Mouse (Mus musculus) urinary bladder, postnatal 36 days (tissue): ENCODE results near the gene Anapc15-ps.
A peak's percentile ranks its signal among the peaks of the same experiment; 100 is the strongest.

ENCODE experiments used
- DNase-seq, 2 experiments: peaks; one replicate each; pipeline ENCODE4 v3.0.0; 2022; ENCODE audit warnings: low spot score in 2 of 2, mixed read lengths in 1 of 2

Anapc15-ps gene

DNA sequence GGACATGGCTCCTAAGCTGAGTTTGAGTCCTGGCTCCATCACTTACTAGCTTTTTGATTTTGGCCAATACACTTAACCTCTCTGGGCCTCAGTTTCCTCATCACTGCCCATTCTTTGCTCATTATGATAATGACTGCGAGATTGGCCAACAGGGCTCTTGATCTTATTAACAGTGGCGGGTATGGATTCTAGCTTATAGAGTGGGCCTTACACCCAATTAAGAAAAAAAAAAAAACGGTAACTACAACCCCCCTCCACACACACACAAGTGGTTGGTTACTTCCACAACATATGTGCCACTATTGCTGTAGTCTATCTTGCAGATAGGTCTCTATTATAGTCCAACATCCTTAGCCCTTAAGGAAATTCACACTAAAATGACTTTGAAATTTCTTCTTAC is at the start of gene Anapc15-ps:
TSS of gene Anapc15-ps (minus strand) at position 101 of the 400 bp plus-strand sequence.
- DNase-seq, result no peak

DNA sequence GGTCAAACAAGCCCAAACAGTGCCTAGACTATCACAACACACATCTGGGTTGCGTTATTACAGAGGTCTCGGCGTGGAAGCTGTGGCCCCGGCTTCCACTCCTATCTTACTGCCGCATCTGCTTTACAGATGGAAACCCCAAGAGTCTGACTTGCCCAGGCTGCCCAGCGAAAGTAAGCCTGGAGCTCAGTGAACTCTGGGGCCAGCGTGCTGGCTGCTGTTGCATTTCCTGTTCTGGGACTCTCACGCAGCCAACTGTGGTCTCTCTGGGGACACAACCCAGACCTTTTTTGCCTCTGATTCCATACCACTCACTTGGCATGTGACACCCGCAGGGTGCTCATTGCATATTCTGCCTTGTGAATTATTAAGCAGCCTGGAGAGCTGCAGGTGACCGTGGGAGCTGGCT is 49.0 kb upstream of the Anapc15-ps start:
- peak in 1 of 2 experiments; percentile 28 for DNase-seq

DNA sequence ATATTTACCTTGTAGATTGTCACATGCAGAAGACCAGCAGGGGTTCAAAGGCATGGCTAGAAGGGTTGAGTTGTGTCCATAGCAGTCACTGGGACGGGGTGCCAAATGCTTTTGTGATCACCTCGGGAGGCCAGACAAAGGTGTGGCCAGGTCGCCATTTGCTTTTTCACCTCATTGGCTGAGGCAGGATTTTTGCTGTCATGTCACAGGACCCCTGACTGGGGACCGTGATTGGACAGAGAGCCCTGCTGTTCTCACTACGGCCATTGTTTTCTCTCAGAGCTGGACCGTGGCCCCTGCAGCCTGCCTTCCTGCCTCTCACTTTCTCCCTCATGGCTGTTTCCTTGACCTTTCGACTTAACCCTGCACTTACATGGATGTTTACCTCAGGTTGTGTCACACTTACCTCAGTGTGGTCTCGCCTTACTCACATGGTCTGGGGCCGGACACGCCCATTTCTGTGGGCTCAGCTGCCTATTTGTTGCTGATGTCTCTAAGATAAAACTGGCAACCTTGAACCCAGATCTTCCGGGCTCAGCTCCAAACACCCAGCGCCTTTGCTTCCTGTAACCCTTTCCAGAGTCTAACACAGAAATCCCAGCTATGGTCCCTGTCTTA is 47.0 kb upstream of the Anapc15-ps start:
- DNase-seq, result no peak

DNA sequence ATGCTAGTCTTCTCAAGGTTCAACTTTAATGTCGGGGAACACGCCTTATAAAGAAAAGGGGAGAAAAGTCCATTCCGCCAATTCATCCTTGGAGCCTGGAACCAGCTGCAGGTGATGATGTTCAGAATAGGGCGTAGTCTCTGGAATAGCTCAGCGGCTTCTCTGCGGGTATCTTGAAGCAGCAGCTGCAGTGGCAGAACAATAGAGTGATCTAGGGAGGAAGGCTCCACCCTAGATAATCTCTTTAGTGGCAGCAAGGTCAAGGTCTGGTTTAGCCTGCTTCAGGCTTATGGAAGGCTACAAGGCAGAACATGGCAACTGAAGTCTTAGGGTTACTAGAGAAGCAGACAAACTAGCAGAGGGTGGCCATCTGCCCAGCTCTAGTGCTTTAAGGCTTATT is 46.2 kb upstream of the Anapc15-ps start:
- DNase-seq, result no peak

DNA sequence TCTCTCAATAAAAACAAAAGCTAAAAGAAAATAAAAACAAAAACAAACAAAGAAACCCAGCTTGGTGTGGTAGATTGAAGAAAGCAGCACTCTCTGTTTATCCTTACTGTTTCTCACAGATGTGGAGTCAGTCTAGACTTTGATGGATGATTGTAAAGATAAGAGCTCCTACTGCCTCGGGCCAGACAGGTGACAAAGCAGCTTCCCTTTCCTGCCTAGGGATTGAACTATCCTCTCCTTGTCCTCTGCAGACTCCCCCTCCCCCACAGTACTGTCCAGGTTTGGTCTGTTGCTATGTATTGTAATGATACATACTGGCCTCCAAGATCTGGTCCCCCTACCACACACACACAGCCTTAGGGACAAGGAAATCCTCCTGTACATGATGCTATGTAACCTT is 45.5 kb upstream of the Anapc15-ps start:
- no peak for DNase-seq

DNA sequence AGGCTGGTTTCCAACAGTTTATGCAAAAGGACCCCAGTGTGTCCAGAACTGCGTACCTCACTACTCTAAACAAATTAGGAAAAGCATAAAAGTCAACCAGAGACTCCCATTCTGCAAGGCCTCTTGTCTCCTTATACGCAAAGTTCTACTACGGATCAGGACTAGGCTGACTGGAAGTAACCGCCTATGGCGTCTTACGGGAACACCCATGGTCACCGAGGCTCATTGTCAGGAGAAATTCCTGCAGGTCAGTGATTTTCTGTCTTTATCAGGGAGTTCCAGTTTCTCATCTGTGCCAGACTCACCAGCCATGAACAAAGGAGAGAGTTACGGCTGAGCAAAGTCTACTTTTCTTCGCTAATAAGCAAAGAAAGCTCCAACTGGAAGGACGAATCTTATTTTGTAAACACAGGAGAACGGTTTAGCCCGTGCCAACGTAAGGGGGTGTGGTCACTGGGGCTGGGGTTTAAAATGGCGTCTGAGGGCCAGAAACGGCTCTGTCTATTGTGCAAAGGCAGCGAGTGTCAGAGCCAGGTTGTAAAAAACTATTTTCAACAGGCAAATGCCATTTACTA is 43.9 kb upstream of the Anapc15-ps start:
- no peak for DNase-seq

DNA sequence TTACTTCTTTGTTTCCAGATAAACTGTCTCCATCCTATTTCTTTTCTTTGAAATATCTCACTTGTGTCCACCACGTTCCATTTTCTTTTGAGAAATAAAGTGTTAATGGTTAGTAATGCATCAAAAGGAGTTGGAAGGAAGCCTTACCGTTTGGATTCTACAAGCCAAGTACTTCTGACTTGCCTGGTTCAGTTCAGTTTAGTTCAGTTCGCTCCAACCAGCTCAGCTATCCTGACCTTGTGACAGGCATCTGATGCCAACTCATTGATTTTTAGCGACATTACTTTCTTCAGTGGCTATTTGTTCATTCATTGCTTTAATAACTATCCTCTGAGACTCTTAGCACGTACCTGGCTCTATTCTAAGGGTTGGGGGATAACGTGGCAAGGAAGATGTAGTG is 42.4 kb upstream of the Anapc15-ps start:
- no peak for DNase-seq

DNA sequence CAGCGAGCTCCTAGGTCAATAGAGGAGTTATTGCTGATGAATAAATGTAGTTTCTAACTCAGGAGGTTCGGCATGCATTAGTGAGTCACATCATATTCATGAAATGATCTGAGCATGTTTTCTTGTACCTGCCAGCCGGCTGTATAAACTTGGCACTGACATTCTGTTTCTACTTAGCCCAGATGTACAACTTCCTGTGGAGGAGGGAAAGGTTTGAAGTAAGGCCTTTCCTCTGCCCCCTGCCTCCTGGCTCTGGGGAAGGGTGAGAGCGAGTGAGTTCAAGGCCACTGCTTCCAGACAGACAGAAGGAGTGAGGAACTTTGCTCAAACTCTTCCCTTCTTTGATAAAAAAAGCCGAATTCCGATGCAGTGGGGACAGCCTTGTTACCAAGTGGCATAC is 39.0 kb upstream of the Anapc15-ps start:
- no peak for DNase-seq

DNA sequence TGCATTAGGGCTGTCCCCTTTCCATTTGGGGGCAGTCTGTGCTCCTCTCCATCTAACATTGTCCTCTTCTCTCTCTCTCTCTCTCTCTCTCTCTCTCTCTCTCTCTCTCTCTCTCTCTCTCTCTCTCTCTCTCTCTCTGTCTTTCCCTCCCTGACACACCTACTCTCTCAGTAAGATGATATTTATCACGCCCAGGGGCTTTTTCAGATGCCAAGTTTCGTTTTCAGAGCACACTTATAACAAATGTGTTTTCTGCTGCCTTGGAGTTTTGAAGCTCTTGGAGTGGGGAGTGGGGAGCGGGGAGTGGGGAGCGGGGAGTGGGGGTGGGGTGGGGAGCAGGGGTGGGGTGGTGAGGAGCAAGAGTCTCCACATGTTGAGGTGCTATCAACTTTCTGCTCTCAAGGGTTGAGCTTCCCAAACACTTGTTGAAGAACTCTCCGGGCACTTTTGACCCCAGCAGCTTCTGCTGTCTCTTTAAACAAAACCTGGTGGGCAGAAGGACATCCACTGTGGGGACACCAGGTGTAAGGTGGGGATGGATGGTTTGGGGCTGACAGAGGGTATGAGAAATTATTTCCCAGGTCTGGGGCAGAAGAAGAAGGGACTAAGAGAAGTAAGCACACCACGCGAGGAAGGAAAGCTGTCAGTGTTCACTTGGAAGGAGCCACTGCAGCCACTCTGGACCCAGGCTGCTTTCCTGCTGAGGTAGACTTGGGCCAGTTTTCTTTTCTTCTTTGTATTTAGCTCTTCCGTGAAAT is 36.8 kb upstream of the Anapc15-ps start:
- DNase-seq, result no peak

DNA sequence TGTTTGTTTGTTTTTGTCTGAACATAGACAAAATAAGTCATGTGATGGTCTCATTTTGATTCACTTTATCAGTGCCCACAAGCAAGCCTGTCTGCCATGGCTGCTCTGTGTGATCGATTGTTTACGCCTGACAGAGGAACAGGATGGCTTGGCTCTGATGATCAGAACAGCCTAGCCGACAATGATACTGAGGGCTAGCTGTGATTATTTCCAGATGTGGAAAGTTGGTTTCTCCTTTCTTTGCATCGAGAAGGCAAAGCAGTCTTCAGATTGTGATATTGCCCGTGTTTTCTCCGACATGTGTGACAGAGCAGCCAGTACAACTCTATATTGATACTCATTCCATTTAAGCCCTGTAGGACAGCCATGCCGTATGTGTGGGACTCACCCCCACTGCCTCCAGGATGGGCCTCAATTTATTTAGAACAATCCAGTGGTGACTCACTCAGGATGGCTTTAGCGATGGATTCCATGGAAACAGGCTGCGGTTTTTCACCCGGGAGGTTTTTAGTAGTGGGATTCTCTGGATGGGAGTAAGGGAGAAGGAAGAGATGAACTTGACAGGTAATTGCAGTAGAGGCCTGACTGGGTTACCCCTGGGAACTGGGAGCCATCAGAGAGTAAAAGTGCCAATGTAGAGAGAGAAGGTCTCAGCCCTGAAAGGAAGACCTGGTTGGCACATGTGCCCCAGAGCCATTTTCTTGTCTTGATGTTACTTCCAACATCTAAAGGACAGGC is 36.1 kb upstream of the Anapc15-ps start:
- DNase-seq, result no peak

DNA sequence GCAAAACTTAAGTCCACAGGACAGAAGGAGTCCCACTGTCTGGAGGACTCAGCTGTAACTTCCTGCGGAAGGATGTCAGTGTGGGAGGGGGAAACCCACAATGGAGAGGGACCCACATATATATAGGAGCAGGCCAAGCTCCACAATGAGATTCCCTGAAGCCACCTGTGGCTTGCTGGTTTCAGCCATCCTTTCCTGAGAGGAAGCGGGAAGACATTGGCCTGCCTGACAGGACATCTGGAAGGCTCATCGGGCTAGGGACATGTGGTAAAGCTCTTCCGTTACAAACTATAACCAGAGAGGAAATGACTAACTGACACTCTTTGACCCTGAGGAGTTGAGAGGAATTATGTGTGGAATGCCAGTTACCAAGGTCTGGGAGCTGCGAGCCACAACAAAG is 34.8 kb upstream of the Anapc15-ps start:
- no peak for DNase-seq

DNA sequence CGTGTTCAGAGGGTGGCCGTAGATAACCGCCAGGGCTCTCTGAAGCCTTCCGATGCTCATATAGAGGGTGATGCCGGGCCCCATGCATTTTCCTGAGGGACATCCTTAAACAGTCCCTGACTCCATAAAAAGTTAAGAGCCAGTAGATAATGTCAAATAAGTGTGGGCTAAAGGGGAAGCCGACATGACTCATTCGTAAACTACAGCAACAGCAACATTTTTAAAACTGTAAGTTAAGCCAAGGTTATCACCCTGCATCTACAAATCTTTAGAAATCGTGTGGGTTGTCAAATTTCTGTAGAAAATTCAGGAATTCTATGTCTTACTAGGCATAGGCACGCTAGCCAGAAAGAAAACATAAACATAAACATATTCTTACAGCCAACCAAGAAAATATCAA is 33.6 kb upstream of the Anapc15-ps start:
- no peak for DNase-seq

DNA sequence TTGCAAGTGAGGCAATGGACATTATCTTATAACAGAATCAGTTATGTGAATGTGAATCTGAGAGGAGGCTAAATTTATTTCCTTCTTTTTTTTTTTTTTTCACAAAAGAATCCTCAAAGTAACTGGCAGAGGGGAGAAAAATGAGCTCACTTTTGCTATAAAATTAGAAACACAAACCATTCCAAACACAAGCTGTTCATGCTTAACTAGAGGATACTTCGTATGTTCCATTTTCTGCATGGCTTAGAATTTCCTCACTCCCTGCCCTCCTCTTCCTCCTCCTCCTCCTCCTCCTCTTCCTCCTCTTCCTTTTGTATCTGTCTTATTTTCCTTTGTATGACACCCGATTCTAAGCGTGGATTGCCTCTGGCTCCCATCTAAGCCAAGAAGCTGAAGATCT is 32.5 kb upstream of the Anapc15-ps start:
- no peak for DNase-seq

DNA sequence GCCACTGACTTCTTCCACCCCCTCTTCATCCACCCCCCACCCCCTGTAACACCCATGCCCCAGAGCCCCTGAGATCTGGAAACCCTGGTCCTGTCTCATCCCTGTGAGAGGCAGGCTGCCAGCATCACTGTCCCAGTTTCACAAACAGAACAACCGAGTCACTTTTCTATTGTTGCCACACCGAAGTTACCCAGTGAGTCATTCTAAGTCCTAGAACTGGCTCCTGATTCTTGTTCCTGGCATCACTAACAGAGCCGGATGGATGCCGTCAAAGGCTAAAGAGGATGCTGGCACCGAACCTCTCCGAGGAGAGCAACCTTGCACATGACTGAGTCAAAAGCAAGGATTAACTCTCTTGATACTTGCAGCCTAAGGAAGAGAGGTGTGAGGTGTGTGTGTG is 31.6 kb upstream of the Anapc15-ps start:
- no peak for DNase-seq

DNA sequence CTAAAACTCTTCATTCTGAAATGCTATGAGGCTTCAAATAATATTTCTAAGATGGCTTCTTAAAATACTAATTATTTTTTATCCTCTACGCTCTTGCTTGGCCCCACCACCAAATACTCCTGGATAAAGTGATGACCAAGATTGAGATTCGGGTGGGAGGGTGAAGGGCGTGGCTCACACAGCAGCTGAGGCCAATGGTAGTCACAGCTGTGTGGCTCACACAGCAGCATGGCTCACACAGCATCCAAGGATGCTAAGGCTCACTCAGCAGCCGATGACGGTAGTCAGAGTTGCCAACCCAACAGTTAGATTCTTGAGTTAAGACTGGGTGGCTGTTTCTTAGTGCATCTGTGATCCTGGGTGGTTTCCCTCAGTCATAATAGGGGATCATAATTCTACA is 30.5 kb upstream of the Anapc15-ps start:
- DNase-seq, result no peak

DNA sequence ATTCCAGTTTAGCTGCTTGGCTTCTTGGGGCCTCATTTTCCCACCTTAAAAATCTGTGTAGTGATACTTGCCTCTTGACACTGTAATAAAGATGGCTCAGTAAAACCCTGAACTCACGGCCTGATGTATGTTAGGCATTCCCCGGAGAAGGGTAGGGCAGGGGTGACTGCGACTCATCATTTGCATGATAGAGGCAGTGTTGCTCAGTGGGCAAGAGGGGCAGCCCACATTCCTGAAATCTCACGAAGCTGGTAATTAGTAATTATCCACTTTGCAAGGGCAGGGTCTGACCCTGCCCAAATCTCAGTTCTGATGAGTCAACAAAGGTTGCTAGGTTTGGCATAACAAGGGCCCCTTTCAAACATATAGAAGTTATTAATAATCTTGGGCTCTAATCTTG is 27.2 kb upstream of the Anapc15-ps start:
- no peak for DNase-seq

DNA sequence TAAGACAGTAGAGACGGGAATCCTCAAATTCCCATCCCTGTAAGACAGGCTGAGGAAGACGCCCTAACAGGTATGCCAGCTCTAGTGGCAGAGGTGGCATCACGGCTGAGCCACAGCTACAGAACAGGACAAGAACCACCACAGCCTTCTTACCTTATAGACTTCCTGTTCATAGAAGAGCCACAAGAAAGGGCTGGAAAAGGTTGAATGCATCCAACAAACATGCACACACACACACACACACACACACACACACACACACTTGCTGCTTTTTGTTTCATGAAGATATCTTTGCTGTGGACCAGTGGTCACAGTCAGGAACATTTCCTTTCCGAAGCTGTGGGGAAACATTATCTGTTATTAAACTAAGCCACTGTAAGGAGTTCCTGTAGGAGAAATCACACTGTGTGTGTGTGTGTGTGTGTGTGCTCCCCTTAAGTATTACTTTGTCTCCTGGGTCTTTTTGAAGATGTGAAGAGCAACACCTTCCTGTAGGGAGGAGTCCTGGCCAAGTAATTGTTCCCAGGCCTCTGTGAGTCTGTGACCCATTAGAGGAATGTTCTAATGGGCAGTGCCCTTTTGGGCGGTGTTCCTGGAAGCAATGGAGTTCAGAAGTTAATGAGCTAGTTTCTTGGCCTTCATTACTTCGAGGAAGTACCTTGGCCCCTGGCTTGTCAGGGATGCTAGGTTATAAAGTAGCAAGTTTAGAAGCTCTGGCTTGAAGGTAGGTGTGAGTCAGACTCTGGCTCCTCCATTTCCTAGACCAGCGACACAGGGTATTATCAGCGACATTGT is 25.9 kb upstream of the Anapc15-ps start:
- DNase-seq, result no peak

DNA sequence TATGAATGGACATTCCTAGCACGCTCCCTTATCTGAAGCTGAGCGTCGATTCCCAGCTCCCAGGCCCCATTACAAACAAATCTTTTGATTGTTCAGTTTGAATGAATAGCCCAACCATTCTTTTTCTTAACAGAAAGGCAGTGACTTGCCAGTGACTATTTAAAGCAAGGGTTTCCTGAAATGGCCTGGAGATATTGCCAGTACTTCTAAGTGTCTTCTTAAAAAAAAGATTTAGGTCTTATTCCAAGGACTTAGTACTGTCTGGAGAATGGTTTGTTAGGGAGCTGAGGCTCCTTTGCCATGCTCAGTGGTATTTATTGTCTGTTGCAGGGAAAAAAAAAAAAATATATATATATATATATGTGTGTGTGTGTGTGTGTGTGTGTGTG is 23.0 kb upstream of the Anapc15-ps start:
- no peak for DNase-seq

DNA sequence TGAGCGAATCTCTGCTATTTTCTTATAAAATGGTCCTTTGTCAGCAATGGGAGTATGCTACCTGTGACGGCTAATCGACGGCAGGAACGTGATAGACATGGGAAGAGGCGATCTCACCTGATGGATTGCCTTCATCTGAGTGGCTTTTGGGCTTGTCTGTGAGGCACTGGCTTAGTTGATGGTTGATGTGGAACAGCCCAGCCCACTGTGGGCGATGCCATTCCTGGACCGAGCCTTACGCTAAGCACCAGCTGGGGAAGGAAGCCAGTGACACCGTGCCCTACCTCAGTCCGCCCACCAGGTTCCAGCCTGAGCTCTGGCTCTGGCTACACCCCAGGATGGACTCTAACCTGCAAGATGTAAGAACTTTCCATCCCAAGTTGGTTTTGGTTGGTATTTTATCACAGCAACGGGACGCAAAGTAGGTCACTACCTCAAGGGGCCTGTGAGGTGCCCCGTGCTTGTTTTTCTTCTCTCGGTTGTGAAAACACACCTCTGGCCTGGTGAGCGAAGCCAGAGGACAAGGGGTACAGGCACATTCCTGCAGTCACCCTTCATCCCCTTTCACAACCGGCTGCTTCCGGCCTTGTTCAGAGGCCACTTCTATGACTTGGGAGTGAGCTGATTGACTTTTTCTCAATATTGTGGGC is 22.5 kb upstream of the Anapc15-ps start:
- peak in 1 of 2 experiments; percentile 34 for DNase-seq

DNA sequence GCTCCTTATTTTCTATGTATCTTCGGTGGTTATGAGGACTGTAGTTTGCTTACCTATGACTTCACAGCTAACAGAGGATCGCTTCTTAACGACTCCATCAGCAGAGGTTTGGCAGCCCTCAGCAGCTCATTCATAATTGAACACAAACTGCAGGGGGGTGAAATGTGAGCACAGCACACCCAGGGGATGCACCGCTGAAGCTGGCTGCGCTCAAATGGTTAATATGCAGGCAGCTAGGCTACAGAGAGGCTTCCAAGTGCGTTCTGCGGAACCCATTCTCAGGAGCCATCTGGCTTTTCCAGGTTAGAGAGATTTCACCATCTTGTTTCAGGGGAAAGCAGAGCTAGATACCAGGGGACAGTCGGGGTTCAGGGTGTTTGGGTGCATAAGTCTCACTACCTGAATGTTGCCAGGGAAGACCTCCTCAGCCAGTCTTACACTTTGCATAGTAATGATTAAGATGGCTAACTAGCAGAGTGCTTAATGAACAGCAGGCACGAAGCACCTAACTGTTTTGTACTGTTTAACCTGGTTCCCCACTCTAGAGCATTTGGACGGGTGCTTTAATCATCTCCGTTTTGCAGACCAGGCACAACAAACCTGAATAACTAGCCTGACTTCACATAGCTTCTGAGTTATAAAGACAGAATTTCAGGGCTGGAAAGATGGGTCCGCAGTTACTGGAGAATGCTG is 21.5 kb upstream of the Anapc15-ps start:
- DNase-seq, result no peak

DNA sequence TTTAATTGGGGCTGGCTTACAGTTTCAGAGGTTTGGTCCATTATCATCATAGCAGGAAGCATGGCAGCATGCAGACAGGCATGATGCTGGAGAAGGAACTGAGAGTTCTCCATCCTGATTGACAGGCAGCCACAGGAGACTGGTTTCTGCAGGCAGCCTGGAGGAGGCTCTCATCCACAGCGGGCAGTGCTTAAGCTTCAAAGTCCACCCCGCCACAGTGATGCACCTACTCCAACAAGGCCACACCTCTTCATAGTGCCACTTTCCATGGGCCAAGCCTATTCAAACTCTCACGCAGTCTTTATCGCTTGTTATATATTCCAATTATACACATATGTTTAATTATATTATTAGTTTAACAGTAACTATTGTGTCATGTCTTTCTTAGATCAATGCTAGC is 18.1 kb upstream of the Anapc15-ps start:
- no peak for DNase-seq
